In genomic region chr5:114449011-114449410, GRCm38 (mm10) we compare ENCODE assay signal across 26 mouse cellular contexts. TPM values are rescaled to one million over a fixed set of nuclear protein-coding genes. Genes with fewer than 3 reads are reported as not detected.
A peak's percentile ranks its signal among the peaks of the same experiment; 100 is the strongest.
DNase-seq lines count a peak whose midpoint lies in the region; ATAC-seq and TF ChIP-seq lines count a peak whose summit lies in the region.
"Had no signal": no experiment of that assay in that cellular context is flagged by ENCODE, and none has a peak within 500 bp of the region (broad histone marks: within the 10 kb centered on the region; RNA-seq: fewer than 3 reads in every experiment).

No protein-coding gene starts in this region.

- peaks cover 7% of the 10 kb centered on the region; the same call in 1 of the 2 replicates for H3K4me1 ChIP-seq in stomach, embryonic 14.5 days (ENCODE audit: control insufficient read depth, insufficient read depth, low read length)
- no peaks in the 10 kb centered on the region for H3K4me1 ChIP-seq in stomach, postnatal 0 days (replicated peaks; ENCODE audit: control insufficient read depth, insufficient read depth)

- H3K9ac ChIP-seq in stomach, embryonic 14.5 days (replicated peaks; ENCODE audit: low read depth, low read length): no peak overlapping the region
- H3K9ac ChIP-seq in stomach, postnatal 0 days (ENCODE audit: low read length): no peak overlapping the region
- H3K9ac ChIP-seq: embryonic facial prominence, embryonic 12.5 days; embryonic facial prominence, embryonic 15.5 days; forebrain, postnatal 0 days; heart, embryonic 12.5 days; heart, embryonic 15.5 days; hindbrain, embryonic 13.5 days had no signal

- peak; percentile 15 to 21 for DNase-seq in lung, adult 18-20 months
- DNase-seq in lung, postnatal 25 days (ENCODE audit: low spot score): no peak
- DNase-seq in large intestine, adult 2 months (ENCODE audit: low read depth, low spot score): peak; percentile 46
- DNase-seq in stomach, postnatal 0 days (ENCODE audit: low spot score): peak; percentile 78
- DNase-seq in adrenal gland, postnatal 36 days: no peak
- DNase-seq: adrenal gland, adult 2 months; adrenal gland, postnatal 14 days; cerebellum, adult 11-12 months; cerebellum, adult 9-10 months; cerebellum, postnatal 25 days; forebrain, postnatal 0 days; gastrocnemius, adult 2 months; gastrocnemius, postnatal 14 days; heart, adult 18-20 months; heart, postnatal 10 days; heart, postnatal 36 days had no signal

- peaks cover 32% of the 10 kb centered on the region for H3K36me3 ChIP-seq in stomach, embryonic 14.5 days (ENCODE audit: control insufficient read depth, insufficient read depth, low read length)
- H3K36me3 ChIP-seq in stomach, postnatal 0 days (ENCODE audit: control insufficient read depth, insufficient read depth, low read length): peaks cover 7% of the 10 kb centered on the region

- H3K27me3 ChIP-seq in stomach, embryonic 14.5 days (ENCODE audit: control insufficient read depth, insufficient read depth, low read length): no peaks in the 10 kb centered on the region
- H3K27me3 ChIP-seq in stomach, postnatal 0 days (ENCODE audit: control insufficient read depth, insufficient read depth, low read length): no peaks in the 10 kb centered on the region
- H3K27me3 ChIP-seq: embryonic facial prominence, embryonic 12.5 days; embryonic facial prominence, embryonic 15.5 days; heart, embryonic 12.5 days; heart, embryonic 15.5 days; hindbrain, embryonic 13.5 days had no signal

- TF ChIP-seq CTCF in stomach, postnatal 0 days (IDR thresholded peaks at IDR 0.05; ENCODE audit: low read depth): no peak

- no peak overlapping the region for H3K4me2 ChIP-seq in stomach, embryonic 14.5 days (replicated peaks; ENCODE audit: low read depth, low read length)
- no peak overlapping the region for H3K4me2 ChIP-seq in stomach, postnatal 0 days (replicated peaks; ENCODE audit: low read depth)
- H3K4me2 ChIP-seq: embryonic facial prominence, embryonic 12.5 days; embryonic facial prominence, embryonic 15.5 days; heart, embryonic 12.5 days; heart, embryonic 15.5 days; hindbrain, embryonic 13.5 days had no signal

- 36% methylated on average over 4 of the region's 4 CpGs for WGBS in large intestine, adult 2 months
- 72% methylated on average over 4 of the region's 4 CpGs for WGBS in stomach, embryonic 14.5 days
- WGBS in stomach, postnatal 0 days: 61% methylated on average over 4 of the region's 4 CpGs

- no peaks in the 10 kb centered on the region for H3K9me3 ChIP-seq in stomach, embryonic 14.5 days (ENCODE audit: control insufficient read depth, low read depth, low read length)
- H3K9me3 ChIP-seq in stomach, postnatal 0 days (ENCODE audit: control insufficient read depth, low read length): no peaks in the 10 kb centered on the region
- H3K9me3 ChIP-seq: embryonic facial prominence, embryonic 12.5 days; embryonic facial prominence, embryonic 15.5 days; heart, embryonic 12.5 days; heart, embryonic 15.5 days; hindbrain, embryonic 10.5 days; hindbrain, embryonic 13.5 days had no signal

- no peak for TF ChIP-seq EP300 in stomach, postnatal 0 days (optimal IDR thresholded peaks at IDR 0.05)

- H3K4me3 ChIP-seq in stomach, embryonic 14.5 days (ENCODE audit: low read depth, low read length): no peak overlapping the region
- H3K4me3 ChIP-seq in stomach, postnatal 0 days (ENCODE audit: low read depth, low read length): no peak overlapping the region
- H3K4me3 ChIP-seq: embryonic facial prominence, embryonic 12.5 days; embryonic facial prominence, embryonic 15.5 days; gastrocnemius, adult 2 months; heart, embryonic 12.5 days; heart, embryonic 15.5 days; hindbrain, embryonic 10.5 days; hindbrain, embryonic 13.5 days had no signal

- peak; percentile 21; the same call in 1 of the 2 replicates for ATAC-seq in stomach, embryonic 14.5 days (ENCODE audit: insufficient number of reproducible peaks, insufficient read depth, low FRiP score, low read depth)
- ATAC-seq in stomach, postnatal 0 days (ENCODE audit: low FRiP score, low TSS enrichment): peak; percentile 63; the same call in 1 of the 2 replicates
- ATAC-seq: CD4-positive, CD25-positive, alpha-beta regulatory T cell, adult 4 months; forebrain, embryonic 14.5 days; forebrain, postnatal 0 days; hindbrain, embryonic 16.5 days had no signal

- no peak overlapping the region for H3K27ac ChIP-seq in stomach, embryonic 14.5 days (ENCODE audit: low read length)
- no peak overlapping the region for H3K27ac ChIP-seq in stomach, postnatal 0 days (replicated peaks)
- H3K27ac ChIP-seq: embryonic facial prominence, embryonic 12.5 days; embryonic facial prominence, embryonic 15.5 days; gastrocnemius, adult 2 months; heart, embryonic 15.5 days; hindbrain, embryonic 10.5 days; hindbrain, embryonic 13.5 days had no signal

RNA-seq across cellular contexts. Expression of gene Mvk, which starts 4.9 kb away (rescaled TPM):
- polyA plus RNA-seq in large intestine, adult 2 months (2012; rRNA removed): 42.3 and 43.1 TPM in 2 replicates
- polyA plus RNA-seq in stomach, embryonic 14.5 days (2014; fragmentation: Nextera tagmentation; extraction: Ambion mirVana): 62.7 and 69.8 TPM in 2 replicates
- 60.1 and 64.4 TPM in 2 replicates for polyA plus RNA-seq in stomach, postnatal 0 days (2015; fragmentation: Nextera tagmentation; extraction: Ambion mirVana)
- 10 to 100 TPM; 35.9 to 40.7 TPM for total RNA-seq in adrenal gland, postnatal 36 days (2021)

RNA-seq across cellular contexts. Expression of gene Mmab, which starts 5.2 kb away (rescaled TPM):
- polyA plus RNA-seq in large intestine, adult 2 months (2012; rRNA removed): 8.0 and 10.5 TPM in 2 replicates
- polyA plus RNA-seq in stomach, embryonic 14.5 days (2014; fragmentation: Nextera tagmentation; extraction: Ambion mirVana): 27.8 and 30.5 TPM in 2 replicates
- 11.4 and 12.4 TPM in 2 replicates for polyA plus RNA-seq in stomach, postnatal 0 days (2015; fragmentation: Nextera tagmentation; extraction: Ambion mirVana)
- 10 to 100 TPM; 20.4 to 21.6 TPM for total RNA-seq in adrenal gland, postnatal 36 days (2021)

Comparison
In these comparisons a context has a peak if more than half of its experiments do, and no peak if none do; other contexts are left out.
1. DNase-seq: peak in lung, adult 18-20 months (2 of 2), large intestine, adult 2 months (single experiment) and stomach, postnatal 0 days (single experiment); none in lung, postnatal 25 days (single experiment) and adrenal gland, postnatal 36 days (0 of 2).